Mouse (Mus musculus) heart, postnatal 4 days (tissue): Measurements from ENCODE around the gene Gm11733. TPM values are rescaled to one million over a fixed set of nuclear protein-coding genes. Genes with fewer than 3 reads are reported as not detected.
"Not testable (repeated sequence)": the region's sequence is repeated elsewhere in the genome, so short reads cannot be mapped to it uniquely, and the experiment has no call there.

Source experiments
- DNase-seq: peaks from one replicate; pipeline ENCODE4 v3.0.0; 2021
- total RNA-seq, 2 experiments: library from RNA; stranded (reverse); gene quantifications; 2 replicates each; pipeline ENCODE4 v1.2.3; 2021

Gene Gm11733
- total RNA-seq, result not detected

DNA sequence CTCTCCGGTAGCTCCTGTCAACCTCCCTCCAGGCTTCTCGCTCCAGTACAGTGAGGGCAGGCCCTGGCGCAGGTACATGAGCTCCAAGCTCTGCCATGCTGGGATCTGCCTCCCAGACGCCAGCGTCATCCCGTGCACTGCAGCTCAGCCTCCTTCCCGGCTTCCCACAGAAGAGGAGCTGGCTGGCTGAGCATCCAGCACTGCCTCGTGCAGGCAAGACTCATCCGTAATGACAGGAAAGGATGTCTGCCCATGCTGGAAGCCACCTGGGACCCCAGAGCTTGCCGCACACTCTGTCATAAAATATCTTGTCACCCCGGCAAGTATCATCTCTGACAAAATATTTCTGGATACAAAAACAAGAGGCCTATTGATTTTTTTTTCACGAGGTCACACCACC is at the start of gene Gm11733:
Gm11733 (plus strand) TSS at position 171 of the 400 bp plus-strand sequence.
- no peak for DNase-seq

DNA sequence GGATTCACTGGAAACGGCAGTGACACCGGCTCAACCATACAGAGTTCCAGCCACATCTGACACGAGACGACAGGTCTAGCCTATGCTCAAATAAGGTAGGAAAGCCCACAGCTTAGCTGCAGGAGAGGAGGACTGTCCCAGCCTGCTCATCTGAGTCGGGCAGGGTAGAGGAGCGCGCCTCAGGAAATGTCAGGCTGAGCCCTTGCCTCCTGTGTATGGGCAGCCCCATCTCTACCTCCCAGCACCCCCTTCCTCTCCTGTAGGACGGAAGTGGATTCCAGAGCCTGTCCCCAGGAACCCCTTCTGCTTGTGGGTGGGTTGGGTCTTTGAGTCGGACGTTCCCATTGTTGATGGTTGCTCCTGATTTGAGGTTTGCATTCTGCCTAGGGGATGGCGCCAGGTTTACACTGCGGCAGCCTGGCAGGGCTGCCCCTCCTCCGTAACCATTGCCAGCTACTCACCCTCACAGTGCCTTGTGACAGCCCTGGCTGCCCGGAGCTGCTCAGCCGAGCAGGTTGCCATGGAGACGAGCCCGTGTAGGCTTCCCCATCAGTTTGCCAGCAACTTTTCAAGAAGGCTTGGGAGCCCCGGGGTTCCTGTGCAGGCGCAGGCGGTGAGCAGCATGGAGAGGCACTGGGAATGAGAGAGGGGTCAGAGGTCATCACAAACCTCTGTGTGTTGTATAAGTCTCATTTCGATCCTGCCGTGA is 47.6 kb upstream of the Gm11733 start:
- peak; percentile 51 for DNase-seq

DNA sequence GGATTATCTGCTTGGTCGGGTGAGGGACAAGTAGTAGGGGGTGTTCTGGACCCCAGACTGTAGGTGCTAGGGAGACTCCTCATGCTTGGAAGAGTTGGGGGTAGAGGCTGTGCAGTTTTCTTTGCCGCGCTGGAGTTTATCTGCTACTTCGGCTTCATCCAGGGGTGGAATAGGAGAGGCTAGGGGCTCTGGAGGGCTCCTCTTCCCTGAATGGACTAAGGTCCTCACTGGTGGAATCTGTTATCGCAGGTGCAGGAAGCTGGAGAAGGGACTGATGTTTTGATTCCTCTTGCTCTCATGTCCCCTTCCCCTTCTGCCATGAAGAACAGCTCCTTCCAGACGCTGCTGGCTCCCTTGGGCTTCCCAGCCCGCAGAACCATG is 47.1 kb upstream of the Gm11733 start:
- no peak for DNase-seq

DNA sequence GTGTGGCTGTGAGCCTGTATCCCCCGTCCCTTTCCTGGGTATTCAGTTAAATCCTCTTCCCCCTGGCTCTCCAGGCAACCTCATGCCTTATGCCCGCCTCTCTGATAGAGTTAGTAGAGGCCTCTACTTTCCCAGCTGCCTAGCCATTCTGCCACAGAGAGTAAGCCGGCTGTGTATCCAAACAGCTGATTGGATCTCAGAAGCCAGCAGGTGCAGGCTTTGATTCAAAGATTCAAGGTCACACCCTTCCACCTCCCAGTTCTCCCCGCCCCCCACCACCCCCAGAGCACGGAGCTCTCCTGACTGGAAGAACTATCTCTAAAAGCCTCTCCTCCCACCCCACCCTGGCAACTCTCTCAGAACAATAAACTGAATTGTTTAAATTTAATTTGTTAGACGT is 45.8 kb upstream of the Gm11733 start:
- no peak for DNase-seq

DNA sequence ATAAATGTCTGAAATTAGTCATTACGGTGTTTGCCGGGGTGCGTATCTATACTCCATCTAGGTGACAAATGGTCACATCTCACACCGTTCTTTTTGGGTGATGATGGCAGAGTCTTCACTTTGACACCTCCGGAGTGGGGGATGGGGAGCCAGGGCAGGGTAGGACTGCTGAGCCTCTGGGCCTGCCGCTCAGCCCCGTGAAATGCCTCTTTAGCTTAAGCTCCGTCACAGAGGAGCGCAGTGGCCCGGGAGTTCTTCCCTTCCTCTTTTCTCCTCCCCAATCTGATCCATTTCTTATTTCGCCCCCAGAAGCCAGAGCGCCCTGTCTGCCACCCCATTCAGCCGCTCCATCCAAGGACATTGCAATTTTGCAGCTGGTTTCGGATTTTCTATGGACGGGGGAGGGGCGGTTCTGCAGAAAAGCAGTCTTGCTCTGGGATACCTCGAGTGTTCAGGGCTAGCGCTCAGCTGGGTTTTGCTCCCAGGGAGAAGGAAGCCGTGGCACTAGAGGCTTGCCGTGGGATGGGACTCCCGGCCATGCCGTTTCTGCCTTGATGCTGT is 43.2 kb upstream of the Gm11733 start:
- peak; percentile 21 for DNase-seq

DNA sequence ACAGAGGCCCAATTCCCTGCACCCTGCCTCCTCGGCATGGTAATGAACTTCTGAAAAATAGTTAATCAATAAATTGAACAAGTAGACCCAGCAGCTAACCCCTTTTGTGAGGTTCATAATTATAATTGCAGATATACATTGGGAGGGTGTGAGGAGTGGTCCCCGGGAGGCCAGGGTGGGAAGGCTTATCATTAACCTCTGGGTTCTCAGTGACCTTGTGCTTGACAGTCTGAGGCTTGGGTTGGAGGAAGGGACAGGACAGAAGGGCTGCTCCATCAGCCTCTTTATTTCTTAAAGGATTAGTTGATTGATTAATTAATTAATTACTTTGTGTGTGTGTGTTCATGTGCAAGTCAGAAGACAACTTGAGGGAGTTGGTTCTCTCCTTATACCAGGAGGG is 40.1 kb upstream of the Gm11733 start:
- no peak for DNase-seq

DNA sequence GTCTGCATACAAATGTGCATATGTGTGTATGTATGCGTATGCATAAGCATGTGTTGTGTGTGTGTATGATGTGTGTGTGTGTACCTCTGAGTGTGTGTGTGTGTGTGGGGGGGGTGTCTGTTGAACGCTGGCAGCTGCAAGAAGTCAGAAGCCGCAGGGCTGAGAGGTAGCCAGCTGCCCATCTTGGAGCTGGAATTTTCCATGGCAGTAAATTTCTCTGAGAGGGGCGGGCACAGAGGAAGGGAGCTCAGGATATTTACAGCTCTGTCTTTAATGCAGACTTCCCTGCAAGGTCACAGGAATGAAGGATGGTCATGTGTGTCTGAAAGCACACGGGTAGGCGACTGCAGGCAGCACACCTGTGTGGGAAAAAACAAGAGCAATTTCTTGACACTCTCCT is 38.5 kb upstream of the Gm11733 start:
- no peak for DNase-seq

DNA sequence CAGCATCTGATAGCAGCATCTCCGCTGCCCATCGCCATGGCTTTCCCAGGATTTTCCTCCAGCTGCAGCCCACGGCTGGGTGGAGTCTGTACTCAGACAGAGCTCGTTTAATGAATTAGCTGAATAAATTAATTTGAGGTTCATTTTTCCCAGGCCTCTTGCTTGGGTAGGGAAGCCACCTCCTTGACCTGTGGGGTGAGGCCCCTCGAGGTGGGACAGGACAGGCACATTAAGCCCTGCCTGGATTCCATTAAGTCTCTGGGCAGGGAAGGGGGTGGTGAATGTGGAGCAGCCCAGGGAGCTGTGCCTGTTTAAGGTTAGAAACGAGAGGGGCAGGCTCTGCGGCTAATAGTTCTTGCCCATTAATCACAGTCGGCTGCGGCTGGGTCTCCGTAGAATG is 30.1 kb upstream of the Gm11733 start:
- DNase-seq, result no peak

DNA sequence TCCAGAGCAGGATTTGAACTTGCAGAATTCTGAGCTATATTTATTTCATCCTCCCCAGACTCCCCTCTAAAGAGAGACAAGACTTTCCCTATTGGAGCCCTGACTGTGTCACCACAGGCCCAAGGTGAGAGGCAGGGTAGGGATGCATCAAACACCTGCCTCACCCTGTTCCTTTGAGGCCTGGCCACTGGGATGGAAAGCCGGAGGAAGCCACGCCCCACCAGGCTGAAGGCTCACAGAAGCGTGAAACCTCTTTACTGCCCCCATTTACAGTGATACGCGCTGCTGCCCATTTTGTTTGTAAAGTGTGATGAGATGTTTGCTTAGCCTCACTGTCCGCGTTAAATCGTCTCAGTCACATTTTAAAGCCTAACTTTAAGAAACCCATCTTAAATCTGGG is 25.0 kb upstream of the Gm11733 start:
- DNase-seq, result no peak

DNA sequence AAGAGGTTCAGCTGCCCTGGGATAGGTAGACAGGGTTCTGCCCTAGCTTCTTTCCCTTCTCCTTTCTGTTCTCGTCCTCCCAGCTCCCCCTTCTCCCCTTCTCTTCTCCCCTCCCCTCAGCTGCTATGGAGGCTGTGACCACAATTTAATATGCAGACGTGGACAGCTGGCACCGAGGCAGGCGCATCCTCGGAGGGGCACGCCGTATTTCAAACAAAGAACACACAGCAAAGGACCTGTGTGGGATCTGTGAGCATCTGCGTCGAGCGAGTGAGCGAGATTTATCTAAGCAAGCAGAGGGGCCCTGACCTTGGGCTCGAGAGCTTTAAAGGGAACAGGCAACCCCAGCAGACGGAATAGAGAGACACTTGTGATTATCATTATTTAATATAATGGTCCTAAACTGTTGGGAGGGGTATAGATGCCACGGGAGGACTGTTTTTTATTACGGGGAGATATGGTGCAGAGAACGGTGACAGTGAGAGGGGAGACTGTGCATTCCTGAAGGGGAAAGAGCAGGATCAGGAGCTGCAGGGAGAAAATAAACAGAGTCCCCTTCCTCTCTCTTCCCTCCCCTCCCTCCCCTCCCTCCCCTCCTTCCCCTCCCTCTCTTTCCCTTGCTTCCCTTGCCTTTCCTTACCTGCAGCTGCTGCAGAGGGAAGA is 21.8 kb upstream of the Gm11733 start:
- no peak for DNase-seq

DNA sequence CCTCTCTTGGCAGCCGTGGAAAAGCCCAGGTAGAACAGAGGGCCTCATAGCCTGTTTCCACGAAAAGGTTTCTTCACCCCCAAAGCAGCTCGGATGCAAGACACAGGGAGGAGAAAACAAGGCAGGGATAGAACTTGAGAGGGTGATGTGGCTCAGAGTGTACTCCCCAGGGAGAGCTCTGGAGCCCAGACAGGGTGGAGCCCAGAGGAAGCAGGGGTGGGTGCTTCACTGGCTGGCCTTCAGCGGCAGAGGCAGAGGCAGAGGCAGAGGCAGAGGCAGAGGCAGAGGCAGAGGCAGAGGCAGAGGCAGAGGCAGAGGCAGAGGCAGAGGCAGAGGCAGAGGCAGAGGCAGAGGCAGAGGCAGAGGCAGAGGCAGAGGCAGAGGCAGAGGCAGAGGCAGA is 20.8 kb upstream of the Gm11733 start:
- DNase-seq, result not testable (repeated sequence)

DNA sequence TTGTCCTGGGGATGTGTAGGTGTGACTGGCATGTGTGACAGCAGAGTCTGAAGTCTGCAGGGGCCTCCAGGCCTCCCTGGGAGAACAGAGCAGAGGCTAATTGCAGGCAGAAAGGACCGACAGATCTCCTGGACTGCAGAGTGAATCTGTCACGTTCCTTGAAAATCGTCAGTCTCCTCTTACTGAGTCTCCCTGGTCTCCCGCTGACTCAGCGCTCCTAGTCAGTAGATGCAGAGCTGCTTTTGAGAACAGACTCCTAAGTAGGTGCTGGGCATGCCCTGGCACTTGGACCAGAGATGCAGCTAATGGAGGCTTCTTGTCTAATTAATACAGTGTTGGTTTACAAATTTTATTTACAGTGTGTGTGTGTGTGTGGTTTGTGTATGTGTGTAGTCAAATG is 17.9 kb upstream of the Gm11733 start:
- no peak for DNase-seq

DNA sequence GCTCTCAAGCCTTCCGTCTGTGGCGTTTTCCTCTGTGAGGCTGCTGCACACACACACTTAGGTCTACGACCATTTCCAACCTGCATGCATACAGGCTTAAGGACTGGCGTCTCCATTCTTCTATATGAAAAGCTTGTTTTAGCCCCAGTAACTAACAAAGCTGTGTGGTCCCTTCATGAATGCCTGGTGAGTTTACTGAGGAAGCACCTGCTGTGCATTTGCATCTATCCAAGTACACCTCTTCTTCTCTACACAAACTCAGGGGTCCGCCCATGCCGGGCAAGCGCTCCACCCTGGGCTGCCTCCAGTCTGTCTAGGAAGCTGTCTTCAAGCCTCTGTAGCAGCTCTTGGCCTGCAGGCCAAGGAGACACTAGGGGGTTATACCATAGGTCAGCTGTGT is 17.3 kb upstream of the Gm11733 start:
- no peak for DNase-seq

DNA sequence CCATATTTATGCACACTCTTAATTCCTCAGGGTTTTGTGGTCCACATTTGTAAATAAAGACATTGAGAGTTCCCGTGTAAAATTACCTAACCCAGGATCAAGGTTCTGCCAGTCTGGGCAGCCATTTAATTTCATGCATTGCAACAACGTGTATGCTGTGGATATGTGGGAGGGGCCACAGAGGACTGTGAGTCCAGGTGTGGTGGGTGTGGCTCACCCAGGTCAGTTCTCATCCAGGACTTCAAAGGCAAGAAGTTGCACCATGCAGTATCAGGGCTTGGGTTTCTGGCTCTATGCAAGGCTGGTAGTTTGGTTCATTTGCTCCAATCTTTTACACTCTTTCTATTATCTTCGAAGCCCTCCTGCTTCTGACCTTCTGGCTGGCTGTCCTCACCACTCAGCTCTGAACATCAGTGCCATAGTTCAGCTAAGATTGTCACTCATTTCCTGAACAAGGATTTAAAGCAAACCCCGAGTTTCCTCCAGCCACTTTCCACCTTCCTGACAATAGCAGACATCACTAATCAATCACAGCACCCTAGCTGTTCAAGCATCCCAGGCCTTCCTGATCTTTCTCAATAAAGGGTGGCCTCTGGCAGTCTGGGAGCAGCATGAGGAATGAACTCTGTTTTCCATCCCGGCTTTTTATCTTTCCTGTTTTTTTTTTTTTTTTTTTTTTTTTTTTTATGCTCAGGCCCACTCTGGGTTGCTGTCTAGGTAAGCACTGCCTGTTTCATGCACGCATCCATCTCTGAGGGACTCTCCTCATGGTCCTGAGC is 15.4 kb upstream of the Gm11733 start:
- DNase-seq, result no peak

DNA sequence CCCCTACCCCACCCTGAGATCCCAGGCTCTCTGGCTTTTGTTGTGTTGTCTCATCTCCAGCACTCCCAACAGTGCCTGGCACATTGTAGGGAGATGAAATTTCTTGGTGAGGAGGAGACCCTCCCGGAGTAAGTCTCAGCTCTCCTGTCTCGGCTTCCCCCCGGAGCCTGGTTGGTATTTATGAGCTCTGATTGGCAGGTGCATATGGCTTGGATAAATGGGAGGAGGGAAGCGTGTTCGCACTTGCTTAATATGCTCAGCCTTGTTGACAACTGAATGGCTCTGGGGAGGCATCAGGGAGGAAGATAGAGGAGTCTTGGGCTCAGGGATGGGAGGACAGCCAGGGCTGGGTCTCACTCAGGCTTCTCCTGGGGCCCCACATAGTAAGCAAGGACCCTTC is 14.4 kb upstream of the Gm11733 start:
- DNase-seq, result no peak

DNA sequence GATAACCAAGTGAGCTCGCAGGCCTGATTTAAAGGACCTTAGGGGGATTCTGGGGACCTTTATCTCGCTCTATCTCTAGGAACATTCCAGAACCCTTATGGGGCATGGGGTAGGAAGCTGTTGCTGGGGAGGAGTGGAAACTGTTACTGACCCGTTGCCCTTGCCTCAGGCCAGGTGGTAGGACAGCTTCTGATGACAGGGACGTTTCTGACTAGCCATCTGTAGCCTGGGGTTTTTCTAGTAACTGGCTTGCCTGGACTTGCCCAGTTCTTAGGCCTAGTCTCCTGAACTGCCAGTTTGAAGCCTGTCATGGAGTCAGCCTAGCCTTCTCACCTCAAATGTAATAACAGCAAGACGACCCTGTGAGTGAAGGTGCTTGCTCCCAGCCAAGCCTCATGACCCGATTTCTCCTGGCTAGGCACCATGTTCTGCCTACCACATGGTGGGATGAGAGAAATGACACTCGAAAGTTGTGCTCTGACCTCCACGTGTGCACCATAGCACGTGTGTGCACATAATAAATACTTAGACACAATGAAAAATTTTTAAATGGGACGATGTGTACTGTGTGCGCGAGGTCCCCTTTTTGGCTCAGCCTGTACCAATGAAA is 13.5 kb upstream of the Gm11733 start:
- DNase-seq, result no peak

DNA sequence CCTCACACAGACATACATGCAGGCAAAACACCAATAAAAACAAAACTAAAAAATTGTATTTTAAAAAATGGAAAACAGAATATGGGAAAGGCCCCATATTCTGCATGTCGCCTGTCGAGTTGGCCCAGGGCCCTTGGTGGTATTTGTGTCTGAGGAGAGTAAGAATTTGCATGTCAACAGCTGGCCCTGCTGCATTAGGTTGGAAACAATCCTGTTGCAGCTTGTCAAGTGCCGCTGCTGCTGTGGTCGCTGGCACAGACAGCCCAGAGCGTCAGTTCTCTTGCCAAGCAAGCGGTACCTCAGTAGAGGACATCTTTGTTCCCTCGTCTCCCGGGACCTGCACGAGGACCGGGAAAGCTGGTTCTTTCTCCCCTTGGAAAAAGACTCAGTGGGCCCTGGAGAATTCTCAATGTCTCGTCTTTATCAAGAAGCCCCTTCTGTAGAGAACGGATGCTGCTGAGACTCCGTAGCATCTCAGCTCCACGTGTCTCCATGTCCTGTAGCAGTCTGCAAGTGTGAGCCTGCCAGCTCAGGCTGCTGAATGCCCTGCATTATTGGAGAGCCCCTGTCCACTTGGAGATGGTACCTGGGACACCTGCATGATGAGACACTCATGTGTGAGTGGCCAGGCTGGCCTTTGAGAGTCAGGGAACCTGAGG is 12.4 kb upstream of the Gm11733 start:
- DNase-seq, result peak; percentile 26

DNA sequence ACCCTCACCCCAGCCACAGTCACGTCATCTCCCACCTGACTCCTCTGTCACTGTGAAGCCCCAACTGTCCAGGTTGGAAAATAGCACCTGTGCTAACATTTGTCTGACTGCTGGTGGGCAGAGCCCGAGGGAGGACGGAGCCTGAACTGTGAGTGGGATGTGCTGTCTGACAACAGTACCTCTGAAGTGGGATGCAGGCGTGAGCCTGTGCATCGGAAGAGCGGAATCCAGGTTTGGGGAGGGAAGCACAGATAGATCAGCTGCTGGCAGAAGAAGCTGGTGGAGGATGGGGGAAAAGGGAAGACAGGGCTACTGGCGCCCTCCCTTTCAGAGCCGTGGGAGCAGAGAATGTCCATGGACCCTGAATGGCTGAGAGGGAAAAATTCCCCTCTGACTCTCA is 11.3 kb upstream of the Gm11733 start:
- no peak for DNase-seq

DNA sequence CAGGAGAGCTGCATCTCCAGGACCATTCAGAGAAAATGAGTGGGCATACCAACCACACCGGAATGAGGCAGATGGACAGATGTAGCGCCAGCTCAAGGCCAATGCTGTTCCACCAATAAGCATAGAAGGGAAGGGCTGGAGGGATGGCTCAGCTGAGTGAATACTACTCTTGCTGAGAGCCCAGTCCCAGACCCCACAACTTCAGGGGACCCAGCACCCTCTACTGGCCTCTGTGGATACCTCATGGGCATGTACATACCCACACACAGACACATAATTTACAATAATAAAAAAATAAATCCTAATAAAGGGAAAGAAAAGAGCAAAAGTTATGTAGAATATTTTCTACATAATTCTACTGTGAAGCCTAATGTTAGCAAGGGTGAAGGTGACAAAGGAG is 9.0 kb upstream of the Gm11733 start:
- DNase-seq, result no peak

DNA sequence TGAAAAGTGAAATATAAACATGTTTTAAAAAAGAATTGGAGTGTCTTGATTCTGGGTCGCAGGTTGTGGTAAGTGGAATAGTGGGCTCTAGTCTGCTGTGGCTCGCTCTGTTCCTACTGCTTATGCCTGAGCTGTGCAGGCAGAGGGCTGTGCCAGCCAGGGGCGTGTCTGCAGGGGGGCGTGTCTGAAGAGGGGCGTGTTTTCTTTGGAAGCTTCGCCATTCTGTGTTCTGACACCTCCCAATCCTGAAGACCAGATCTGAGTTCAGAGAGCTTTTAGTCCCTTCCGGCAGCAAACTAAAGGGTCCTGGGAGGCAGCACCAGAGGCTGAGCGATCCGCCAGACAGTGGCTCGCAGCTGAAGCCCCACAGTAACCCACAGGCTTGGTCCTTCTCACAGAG is 8.5 kb upstream of the Gm11733 start:
- DNase-seq, result peak; percentile 45

DNA sequence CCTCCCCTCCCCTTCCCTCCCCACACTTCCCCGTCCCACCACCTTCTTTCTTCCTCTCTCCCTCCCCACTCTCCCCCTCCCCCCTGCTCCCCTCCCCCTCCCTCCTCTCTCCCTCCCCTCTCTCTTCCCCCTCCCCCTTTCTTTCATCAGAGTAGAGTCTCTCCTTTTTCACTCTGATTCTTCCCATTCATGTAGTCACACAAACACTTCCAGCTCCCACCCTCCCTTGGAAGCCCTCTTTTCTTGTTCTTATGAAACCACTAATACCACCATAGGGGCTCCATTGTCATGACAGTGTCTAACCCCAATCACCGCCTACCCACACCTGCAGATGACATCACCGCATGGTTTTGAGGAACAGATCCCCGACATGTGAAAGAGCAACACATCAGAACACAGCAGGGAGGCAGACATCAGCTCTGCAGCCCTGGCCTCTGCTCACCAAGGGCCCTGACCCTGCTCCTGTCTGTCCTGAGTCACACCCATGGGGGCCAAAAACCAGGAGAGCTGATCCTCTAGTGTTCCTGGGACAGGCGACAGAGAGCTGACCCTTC is 7.5 kb upstream of the Gm11733 start:
- no peak for DNase-seq
